Mouse (Mus musculus): ENCODE results near the gene Tnfsf10.

The Tnfsf10 gene

GRCm38 (mm10) chr3:27370582-27371275, 53.9 kb downstream of the Tnfsf10 start:
- DNase-seq (ENCODE audit: extremely low read depth, low read depth): no peak

- DNase-seq (ENCODE audit: extremely low read depth, low read depth): no peak
Observed at GRCm38 (mm10) chr3:27371276-27371621, 54.4 kb downstream of the Tnfsf10 start, which contains the start of gene Ghsr. Gene Ghsr, plus strand, starts transcription at chr3:27371351.

GRCm38 (mm10) chr3:27371725-27372650, 55.2 kb downstream of the Tnfsf10 start:
- no peak for DNase-seq (ENCODE audit: extremely low read depth, low read depth)

- no peak for DNase-seq (ENCODE audit: extremely low read depth, low read depth)
Observed at GRCm38 (mm10) chr3:27374396-27374795, 57.6 kb downstream of the Tnfsf10 start.

- no peak for DNase-seq (ENCODE audit: extremely low read depth, low read depth)
Observed at GRCm38 (mm10) chr3:27377935-27378334, 61.1 kb downstream of the Tnfsf10 start.

- no peak for DNase-seq (ENCODE audit: extremely low read depth, low read depth)
Observed at GRCm38 (mm10) chr3:27384836-27385235, 68.0 kb downstream of the Tnfsf10 start.

- no peak for DNase-seq (ENCODE audit: extremely low read depth, low read depth)
Observed at GRCm38 (mm10) chr3:27389923-27390322, 73.1 kb downstream of the Tnfsf10 start.
